Mouse (Mus musculus) spleen, adult 2 months (tissue): ENCODE measurements around the gene Wasf3. TPM values are rescaled to one million over a fixed set of nuclear protein-coding genes. Genes with fewer than 3 reads are reported as not detected.
"Not testable (repeated sequence)": the region's sequence is repeated elsewhere in the genome, so short reads cannot be mapped to it uniquely, and the experiment has no call there.

Source experiments
- DNase-seq, 2 experiments: peaks; one replicate each; pipeline versions ENCODE4 v3.0.0 to v3.0.0-alpha.2; 2012 to 2021; ENCODE audit warnings: low spot score in 2 of 2, low read depth in 1 of 2
- H3K27ac ChIP-seq: fragments of 200-500 bp; 2 replicates; pipeline ENCODE4 v1.5.1; 2012; ENCODE audit warnings: low read length, inconsistent platforms; ENCODE audit not compliant: insufficient read depth
- H3K27me3 ChIP-seq: fragments of 200-500 bp; 2 replicates; pipeline ENCODE4 v1.6.1; 2012; ENCODE audit warnings: mild to moderate bottlenecking, moderate library complexity, low read length, inconsistent platforms; ENCODE audit not compliant: control insufficient read depth, insufficient read depth
- H3K36me3 ChIP-seq: fragments of 200-500 bp; 2 replicates; pipeline ENCODE4 v1.6.1; 2012; ENCODE audit warnings: mild to moderate bottlenecking, low read length, inconsistent platforms; ENCODE audit not compliant: control insufficient read depth, insufficient read depth
- H3K4me1 ChIP-seq: fragments of 200-500 bp; 2 replicates; pipeline ENCODE4 v1.6.1; 2011; ENCODE audit warnings: inconsistent platforms; ENCODE audit not compliant: control insufficient read depth, insufficient read depth, insufficient read length
- H3K4me3 ChIP-seq: fragments of 200-500 bp; 2 replicates; pipeline ENCODE4 v1.5.1; 2011; ENCODE audit warnings: mild to moderate bottlenecking, inconsistent platforms; ENCODE audit not compliant: insufficient read depth, insufficient read length; ENCODE audit errors: extremely low read depth
- CTCF ChIP-seq: fragments of 200-500 bp; IDR thresholded peaks from 2 replicates; pipeline ENCODE4 v1.5.1; 2011; ENCODE audit warnings: mild to moderate bottlenecking, inconsistent platforms; ENCODE audit not compliant: insufficient read depth, insufficient read length, insufficient replicate concordance; ENCODE audit errors: extremely low read depth
- POLR2A ChIP-seq: fragments of 200-500 bp; IDR thresholded peaks from 2 replicates; pipeline ENCODE4 v1.6.1; 2011; ENCODE audit warnings: low read depth, low read length, inconsistent platforms
- WGBS: fragments of 180-500 bp; shearing (Covaris S2); methylation state at CpG from one replicate; pipeline ENCODE4 v1.1.7; 2018; 5-methylcytosine and 5-hydroxymethylcytosine counted together
- polyA plus RNA-seq: library from polyadenylated mRNA; depleted of rRNA; stranded (reverse); fragments of >200 nt; gene quantifications from 2 replicates; pipeline ENCODE4 v1.2.3, GENCODE M21; 2012

Gene Wasf3
- polyA plus RNA-seq, 1 experiment, result 0.68 TPM

GRCm38 (mm10) chr5:146466663-146467062 lies 81.9 kb downstream of the Wasf3 start:
- no peak for TF ChIP-seq POLR2A
- no peak for TF ChIP-seq CTCF
- Histone ChIP-seq H3K4me3 (no peak overlapping the region), H3K4me1 (no peaks in the 10 kb centered on the region), H3K27ac (no peak overlapping the region), H3K36me3 (no peaks in the 10 kb centered on the region), H3K27me3 (no peaks in the 10 kb centered on the region)
- DNase-seq, result no peak
- 92% methylated on average over 19 of the region's 19 CpGs for WGBS

GRCm38 (mm10) chr5:146468311-146468710 lies 83.5 kb downstream of the Wasf3 start:
- H3K4me1 ChIP-seq, result no peaks in the 10 kb centered on the region
- no peak overlapping the region for H3K27ac ChIP-seq
- no peak for DNase-seq
- no peaks in the 10 kb centered on the region for H3K27me3 ChIP-seq
- no peak overlapping the region for H3K4me3 ChIP-seq
- no peaks in the 10 kb centered on the region for H3K36me3 ChIP-seq
- no peak for TF ChIP-seq CTCF
- no peak for TF ChIP-seq POLR2A
- 92% methylated on average over 9 of the region's 9 CpGs for WGBS

GRCm38 (mm10) chr5:146470821-146471220 lies 86.0 kb downstream of the Wasf3 start:
- DNase-seq, result no peak
- Histone ChIP-seq H3K4me3 (no peak overlapping the region), H3K27ac (no peak overlapping the region), H3K36me3 (no peaks in the 10 kb centered on the region), H3K4me1 (no peaks in the 10 kb centered on the region), H3K27me3 (no peaks in the 10 kb centered on the region)
- 84% methylated on average over 9 of the region's 9 CpGs for WGBS
- no peak for TF ChIP-seq POLR2A
- no peak for TF ChIP-seq CTCF

- DNase-seq, result no peak
These were observed 86.5 kb downstream of the Wasf3 start for GRCm38 (mm10) chr5:146471311-146471710.

GRCm38 (mm10) chr5:146471821-146472220 lies 87.0 kb downstream of the Wasf3 start:
- H3K4me1 ChIP-seq, result no peaks in the 10 kb centered on the region
- no peaks in the 10 kb centered on the region for H3K27me3 ChIP-seq
- no peak for DNase-seq
- no peak overlapping the region for H3K4me3 ChIP-seq
- no peak for TF ChIP-seq POLR2A
- no peak overlapping the region for H3K27ac ChIP-seq
- H3K36me3 ChIP-seq, result no peaks in the 10 kb centered on the region
- WGBS, result 84% methylated on average over 12 of the region's 12 CpGs

More at GRCm38 (mm10) chr5:146471311-146471710, 86.5 kb downstream of the Wasf3 start:
- Histone ChIP-seq H3K4me3 (no peak overlapping the region), H3K36me3 (no peaks in the 10 kb centered on the region), H3K4me1 (no peaks in the 10 kb centered on the region), H3K27me3 (no peaks in the 10 kb centered on the region), H3K27ac (no peak overlapping the region)
- 86% methylated on average over 5 of the region's 5 CpGs for WGBS
- TF ChIP-seq POLR2A (no peak), CTCF (no peak)

DNA sequence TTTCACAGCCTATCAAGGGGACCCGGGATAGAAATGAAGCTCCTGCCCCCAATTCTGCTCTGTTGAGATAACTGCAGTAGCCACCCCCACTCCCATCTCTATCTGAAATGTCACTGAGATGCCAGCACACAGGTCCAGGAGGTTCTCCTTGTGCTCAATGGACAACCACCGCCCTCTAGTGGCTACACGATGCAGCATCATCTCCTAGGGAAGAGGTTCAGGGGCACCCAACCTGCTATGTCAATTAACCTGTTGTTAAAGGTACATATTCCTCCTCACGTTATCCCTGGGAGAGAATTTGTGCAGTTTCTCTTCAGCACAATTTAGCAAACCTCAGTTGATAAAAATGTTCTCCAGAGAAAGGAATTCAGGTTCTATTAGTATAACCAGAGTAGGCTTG lies 94.8 kb downstream of the Wasf3 start:
- not testable (repeated sequence) for H3K4me3 ChIP-seq, H3K27me3 ChIP-seq, H3K27ac ChIP-seq, H3K36me3 ChIP-seq, H3K4me1 ChIP-seq, DNase-seq
- WGBS, result 16% methylated on average over 4 of the region's 4 CpGs

DNA sequence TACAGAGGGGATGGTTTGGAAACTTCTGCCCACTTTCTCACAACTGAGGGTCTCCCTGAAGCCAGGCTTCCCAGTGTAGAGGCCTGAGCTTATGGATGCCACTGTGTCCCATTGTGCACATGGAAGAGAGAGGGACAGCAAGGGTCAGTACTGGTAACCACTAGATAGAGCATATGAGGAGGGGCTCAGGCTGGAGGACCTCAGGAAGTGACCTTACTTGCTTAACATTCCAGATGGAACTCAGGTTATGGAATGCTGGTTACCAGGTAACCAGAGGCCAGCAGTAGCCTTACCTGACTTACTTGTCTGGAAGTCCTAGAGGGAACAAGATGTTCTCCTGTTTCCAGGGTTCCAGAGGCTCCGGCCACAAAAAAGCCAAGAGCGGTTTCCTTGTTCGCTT lies 96.9 kb downstream of the Wasf3 start, which contains the start of gene Gm6408:
Gene Gm6408 (plus strand): TSS at position 301 of the 400 bp plus-strand sequence.
- not testable (repeated sequence) for DNase-seq, H3K27ac ChIP-seq, H3K27me3 ChIP-seq, H3K4me3 ChIP-seq, H3K4me1 ChIP-seq, H3K36me3 ChIP-seq
- 92% methylated on average over 3 of the region's 3 CpGs for WGBS

- H3K4me3 ChIP-seq, H3K36me3 ChIP-seq, H3K27me3 ChIP-seq, H3K27ac ChIP-seq, H3K4me1 ChIP-seq: not testable (repeated sequence)
- 13% methylated on average over 3 of the region's 4 CpGs for WGBS
- DNase-seq, result peak in 1 of 2 experiments; percentile 14
These were observed 104.2 kb downstream of the Wasf3 start for GRCm38 (mm10) chr5:146488959-146489358.

- WGBS, result no CpG with 5 or more reads among the region's 5 CpGs
- H3K4me3 ChIP-seq, H3K4me1 ChIP-seq, H3K27ac ChIP-seq, H3K27me3 ChIP-seq, DNase-seq, H3K36me3 ChIP-seq: not testable (repeated sequence)
These were observed 106.3 kb downstream of the Wasf3 start, which contains the start of gene Gm6370 for GRCm38 (mm10) chr5:146491063-146491462. Gm6370 (plus strand) TSS chr5:146491363.

DNA sequence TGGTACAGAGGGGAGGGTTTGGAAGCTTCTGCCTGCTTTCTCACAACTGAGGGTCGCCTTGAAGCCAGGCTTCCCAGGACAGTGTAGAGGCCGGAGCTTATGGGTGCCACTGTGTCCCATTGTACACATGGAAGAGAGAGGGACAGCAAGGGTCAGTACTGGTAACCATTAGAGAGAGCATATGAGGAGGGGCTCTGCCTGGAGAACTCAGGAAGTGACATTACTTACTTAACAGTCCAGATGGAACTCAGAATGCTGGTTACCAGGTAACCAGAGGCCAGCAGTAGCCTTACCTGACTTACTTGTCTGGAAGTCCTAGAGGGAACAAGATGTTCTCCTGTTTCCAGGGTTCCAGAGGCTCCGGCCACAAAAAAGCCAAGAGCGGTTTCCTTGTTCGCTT lies 117.3 kb downstream of the Wasf3 start, which contains the start of gene 4930449I24Rik:
Gene 4930449I24Rik (plus strand): TSS at position 301 of the 400 bp plus-strand sequence.
- not testable (repeated sequence) for H3K4me1 ChIP-seq, H3K4me3 ChIP-seq, H3K27ac ChIP-seq, DNase-seq, H3K27me3 ChIP-seq, H3K36me3 ChIP-seq
- WGBS, result no CpG with 5 or more reads among the region's 5 CpGs
